Mouse (Mus musculus): ENCODE results near the gene Akna. TPM values are rescaled to one million over a fixed set of nuclear protein-coding genes. Genes with fewer than 3 reads are reported as not detected.

The Akna gene
- polyA plus RNA-seq (2011; ENCODE audit: insufficient read length, low read depth, missing spikeins) = 4.0 and 6.7 TPM in 2 replicates

- peaks cover 26% of the 10 kb centered on the region for H3K4me1 ChIP-seq (ENCODE audit: control insufficient read depth, insufficient read depth, low read length)
- TF ChIP-seq CTCF (IDR thresholded peaks at IDR 0.05; ENCODE audit: borderline replicate concordance, insufficient read depth, low read length) = no peak
- TF ChIP-seq POLR2A (IDR thresholded peaks at IDR 0.05; ENCODE audit: low read depth, low read length) = peak; percentile 70
- H3K27ac ChIP-seq (ENCODE audit: insufficient read depth, low read length) = peak within 1 kb of the TSS; percentile 72
- H3K4me3 ChIP-seq (ENCODE audit: insufficient read depth, low read length) = peak within 1 kb of the TSS; percentile 1; the same call in 1 of the 2 replicates
Observed at GRCm38 (mm10) chr4:63403040-63403959, at the start of gene Akna. TSS of gene Akna (minus strand) at chr4:63403354.

- TF ChIP-seq CTCF (IDR thresholded peaks at IDR 0.05; ENCODE audit: borderline replicate concordance, insufficient read depth, low read length) = no peak
- no peak for TF ChIP-seq POLR2A (IDR thresholded peaks at IDR 0.05; ENCODE audit: low read depth, low read length)
- H3K27ac ChIP-seq (ENCODE audit: insufficient read depth, low read length) = no peak overlapping the region
- H3K4me3 ChIP-seq (ENCODE audit: insufficient read depth, low read length) = no peak overlapping the region
- H3K4me1 ChIP-seq (ENCODE audit: control insufficient read depth, insufficient read depth, low read length) = no peaks in the 10 kb centered on the region
Observed at GRCm38 (mm10) chr4:63452555-63452954, 49.4 kb upstream of the Akna start.

- Histone ChIP-seq H3K4me3 (ENCODE audit: insufficient read depth, low read length) (no peak overlapping the region), H3K4me1 (ENCODE audit: control insufficient read depth, insufficient read depth, low read length) (no peaks in the 10 kb centered on the region), H3K27ac (ENCODE audit: insufficient read depth, low read length) (no peak overlapping the region)
- no peak for TF ChIP-seq CTCF (IDR thresholded peaks at IDR 0.05; ENCODE audit: borderline replicate concordance, insufficient read depth, low read length)
- TF ChIP-seq POLR2A (IDR thresholded peaks at IDR 0.05; ENCODE audit: low read depth, low read length) = no peak
Observed at GRCm38 (mm10) chr4:63450551-63450950, 47.4 kb upstream of the Akna start.

- TF ChIP-seq POLR2A (IDR thresholded peaks at IDR 0.05; ENCODE audit: low read depth, low read length) (no peak), CTCF (IDR thresholded peaks at IDR 0.05; ENCODE audit: borderline replicate concordance, insufficient read depth, low read length) (no peak)
- H3K27ac ChIP-seq (ENCODE audit: insufficient read depth, low read length) = no peak overlapping the region
- H3K4me3 ChIP-seq (ENCODE audit: insufficient read depth, low read length) = no peak overlapping the region
- H3K4me1 ChIP-seq (ENCODE audit: control insufficient read depth, insufficient read depth, low read length) = no peaks in the 10 kb centered on the region
Observed at GRCm38 (mm10) chr4:63444362-63445066, 41.4 kb upstream of the Akna start.

- Histone ChIP-seq H3K4me3 (ENCODE audit: insufficient read depth, low read length) (no peak overlapping the region), H3K27ac (ENCODE audit: insufficient read depth, low read length) (no peak overlapping the region), H3K4me1 (ENCODE audit: control insufficient read depth, insufficient read depth, low read length) (no peaks in the 10 kb centered on the region)
- no peak for TF ChIP-seq CTCF (IDR thresholded peaks at IDR 0.05; ENCODE audit: borderline replicate concordance, insufficient read depth, low read length)
- no peak for TF ChIP-seq POLR2A (IDR thresholded peaks at IDR 0.05; ENCODE audit: low read depth, low read length)
Observed at GRCm38 (mm10) chr4:63443101-63443500, 39.9 kb upstream of the Akna start.

- H3K4me3 ChIP-seq (ENCODE audit: insufficient read depth, low read length) = no peak overlapping the region
- no peak overlapping the region for H3K27ac ChIP-seq (ENCODE audit: insufficient read depth, low read length)
- no peaks in the 10 kb centered on the region for H3K4me1 ChIP-seq (ENCODE audit: control insufficient read depth, insufficient read depth, low read length)
- TF ChIP-seq CTCF (IDR thresholded peaks at IDR 0.05; ENCODE audit: borderline replicate concordance, insufficient read depth, low read length) (no peak), POLR2A (IDR thresholded peaks at IDR 0.05; ENCODE audit: low read depth, low read length) (no peak)
Observed at GRCm38 (mm10) chr4:63441616-63442015, 38.5 kb upstream of the Akna start.

- Histone ChIP-seq H3K27ac (ENCODE audit: insufficient read depth, low read length) (no peak overlapping the region), H3K4me1 (ENCODE audit: control insufficient read depth, insufficient read depth, low read length) (no peaks in the 10 kb centered on the region), H3K4me3 (ENCODE audit: insufficient read depth, low read length) (no peak overlapping the region)
- no peak for TF ChIP-seq CTCF (IDR thresholded peaks at IDR 0.05; ENCODE audit: borderline replicate concordance, insufficient read depth, low read length)
- no peak for TF ChIP-seq POLR2A (IDR thresholded peaks at IDR 0.05; ENCODE audit: low read depth, low read length)
Observed at GRCm38 (mm10) chr4:63440262-63440661, 37.1 kb upstream of the Akna start.

GRCm38 (mm10) chr4:63437968-63438367 lies 34.8 kb upstream of the Akna start:
- Histone ChIP-seq H3K4me1 (ENCODE audit: control insufficient read depth, insufficient read depth, low read length) (no peaks in the 10 kb centered on the region), H3K4me3 (ENCODE audit: insufficient read depth, low read length) (no peak overlapping the region), H3K27ac (ENCODE audit: insufficient read depth, low read length) (no peak overlapping the region)
- TF ChIP-seq POLR2A (IDR thresholded peaks at IDR 0.05; ENCODE audit: low read depth, low read length) (no peak), CTCF (IDR thresholded peaks at IDR 0.05; ENCODE audit: borderline replicate concordance, insufficient read depth, low read length) (no peak)

GRCm38 (mm10) chr4:63437119-63437815 lies 34.1 kb upstream of the Akna start:
- Histone ChIP-seq H3K4me1 (ENCODE audit: control insufficient read depth, insufficient read depth, low read length) (no peaks in the 10 kb centered on the region), H3K4me3 (ENCODE audit: insufficient read depth, low read length) (no peak overlapping the region), H3K27ac (ENCODE audit: insufficient read depth, low read length) (no peak overlapping the region)
- TF ChIP-seq POLR2A (IDR thresholded peaks at IDR 0.05; ENCODE audit: low read depth, low read length) (no peak), CTCF (IDR thresholded peaks at IDR 0.05; ENCODE audit: borderline replicate concordance, insufficient read depth, low read length) (no peak)
